Mouse (Mus musculus) midbrain, embryonic 16.5 days (tissue): ENCODE measurements at regions not wholly inside any gene's neighbourhood (a gene's known extent, or its start where the extent isn't known, plus 50 kb on each side); places are given as distances from the start of the nearest gene placed in this dataset.

Source experiments
- ATAC-seq: fragments of 200-750 bp; cut with Nextera tagmentation; 2 replicates; pipeline ENCODE4 v1.8.0; 2017; ENCODE audit warnings: moderate TSS enrichment
- H3K27ac ChIP-seq: fragments of 300-500 bp; sonication (generic); 2 replicates; pipeline ENCODE4 v1.5.1; 2014; ENCODE audit warnings: mild to moderate bottlenecking, low read length, mixed read lengths
- H3K27me3 ChIP-seq: fragments of 300-500 bp; sonication (generic); 2 replicates; pipeline ENCODE4 v1.6.1; 2014; ENCODE audit warnings: low read depth, low read length, mixed read lengths; ENCODE audit not compliant: control insufficient read depth, insufficient read depth
- H3K36me3 ChIP-seq: fragments of 300-500 bp; sonication (generic); 2 replicates; pipeline ENCODE4 v1.6.1; 2014; ENCODE audit warnings: mild to moderate bottlenecking, low read length, moderate library complexity, mixed read lengths; ENCODE audit not compliant: control insufficient read depth, insufficient read depth
- H3K4me1 ChIP-seq: fragments of 300-500 bp; sonication (generic); 2 replicates; pipeline ENCODE4 v1.6.1; 2014; ENCODE audit warnings: mild to moderate bottlenecking, low read length, mixed read lengths; ENCODE audit not compliant: control insufficient read depth, insufficient read depth
- H3K4me2 ChIP-seq: fragments of 300-500 bp; sonication (generic); 2 replicates; pipeline ENCODE4 v1.6.1; 2014; ENCODE audit warnings: mild to moderate bottlenecking, low read length, mixed read lengths
- H3K4me3 ChIP-seq: fragments of 300-500 bp; sonication (generic); 2 replicates; pipeline ENCODE4 v1.5.1; 2014; ENCODE audit warnings: low read depth, mild to moderate bottlenecking, low read length, moderate library complexity, mixed read lengths
- H3K9ac ChIP-seq: fragments of 300-500 bp; sonication (generic); 2 replicates; pipeline ENCODE4 v1.6.1; 2014; ENCODE audit warnings: low read depth, low read length, mixed read lengths
- H3K9me3 ChIP-seq: fragments of 300-500 bp; sonication (generic); replicated peaks from 2 replicates; pipeline ENCODE4 v1.6.1; 2014; ENCODE audit warnings: mild to moderate bottlenecking, low read length, mixed read lengths; ENCODE audit not compliant: control insufficient read depth, poor library complexity, severe bottlenecking
- WGBS: fragments of 180-500 bp; shearing (Covaris S2); extraction: QIAGEN DNeasy Blood & Tissue Kit; methylation state at CpG from one replicate; pipeline ENCODE4 v1.1.7; 2014; 5-methylcytosine and 5-hydroxymethylcytosine counted together

DNA sequence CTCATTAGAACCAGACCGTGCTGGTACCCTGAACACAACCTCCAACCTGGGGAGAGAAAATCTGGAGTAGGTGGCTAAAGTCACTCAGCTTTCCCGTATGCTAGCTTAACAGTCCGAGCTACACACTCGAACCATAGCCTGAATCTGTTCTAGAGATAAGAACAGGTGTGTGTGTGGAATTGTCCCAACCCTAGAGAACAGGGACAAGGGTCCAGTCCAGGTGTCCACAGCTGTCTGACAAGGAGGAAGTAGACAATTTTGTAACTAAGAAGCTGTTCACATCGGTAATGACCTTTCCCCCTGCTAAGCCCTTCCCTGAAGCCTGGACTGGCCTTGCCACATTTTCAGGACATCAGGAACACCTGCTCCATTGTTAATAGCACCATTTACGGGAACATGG is 71.3 kb downstream of the Ier5 start:
- 73% methylated on average over 6 of the region's 6 CpGs for WGBS
- no peak for ATAC-seq
- H3K4me3 ChIP-seq, result no peak overlapping the region

DNA sequence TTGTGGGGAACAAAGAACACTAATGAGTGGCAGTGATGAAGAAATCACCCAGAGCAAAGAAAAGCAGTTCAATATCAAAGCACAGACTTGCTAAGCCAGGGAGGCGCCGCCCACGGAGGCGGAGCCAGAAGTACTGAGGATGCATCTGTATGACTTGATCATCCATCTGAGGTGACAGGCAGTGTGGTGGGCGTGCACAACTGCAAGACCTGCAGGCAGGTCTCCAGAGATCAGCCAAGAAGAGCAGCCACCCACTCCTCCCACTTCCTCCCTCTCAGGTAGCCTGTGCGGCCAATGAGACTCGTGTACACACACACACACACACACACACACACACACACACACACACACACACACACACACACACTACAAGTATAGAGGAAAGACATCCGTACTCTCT is 71.9 kb downstream of the Ier5 start:
- H3K9me3 ChIP-seq, result no peaks in the 10 kb centered on the region
- H3K4me3 ChIP-seq, result no peak overlapping the region
- no peak overlapping the region for H3K27ac ChIP-seq
- 61% methylated on average over 8 of the region's 8 CpGs for WGBS
- no peak overlapping the region for H3K4me2 ChIP-seq
- no peak overlapping the region for H3K9ac ChIP-seq
- H3K36me3 ChIP-seq, result no peaks in the 10 kb centered on the region
- no peaks in the 10 kb centered on the region for H3K27me3 ChIP-seq
- H3K4me1 ChIP-seq, result peaks cover 14% of the 10 kb centered on the region; the same call in 1 of the 2 replicates
- no peak for ATAC-seq

More for the DNA sequence above, 71.3 kb downstream of the Ier5 start:
- H3K36me3 ChIP-seq, result no peaks in the 10 kb centered on the region
- no peak overlapping the region for H3K27ac ChIP-seq
- no peak overlapping the region for H3K9ac ChIP-seq
- no peak overlapping the region for H3K4me2 ChIP-seq
- H3K9me3 ChIP-seq, result no peaks in the 10 kb centered on the region
- H3K4me1 ChIP-seq, result peaks cover 14% of the 10 kb centered on the region; the same call in 1 of the 2 replicates
- H3K27me3 ChIP-seq, result no peaks in the 10 kb centered on the region

GRCm38 (mm10) chr1:155025862-155026478 is 73.5 kb downstream of the Ier5 start:
- Histone ChIP-seq H3K9ac (0 out of 2 replicates have a peak overlapping the region, but pooled peaks have one; percentile 20), H3K4me2 (no peak overlapping the region), H3K4me3 (no peak overlapping the region), H3K36me3 (no peaks in the 10 kb centered on the region), H3K27ac (peak overlapping the region; percentile 53; the same call in 1 of the 2 replicates), H3K27me3 (no peaks in the 10 kb centered on the region), H3K4me1 (peaks cover 14% of the 10 kb centered on the region; the same call in 1 of the 2 replicates), H3K9me3 (no peaks in the 10 kb centered on the region)
- WGBS, result 9% methylated on average over 5 of the region's 5 CpGs
- ATAC-seq, result peak; percentile 71

GRCm38 (mm10) chr1:155023324-155023723 is 76.1 kb downstream of the Ier5 start:
- Histone ChIP-seq H3K9me3 (no peaks in the 10 kb centered on the region), H3K27me3 (no peaks in the 10 kb centered on the region), H3K9ac (no peak overlapping the region), H3K4me2 (no peak overlapping the region), H3K4me3 (no peak overlapping the region), H3K27ac (no peak overlapping the region), H3K36me3 (no peaks in the 10 kb centered on the region), H3K4me1 (peaks cover 11% of the 10 kb centered on the region; the same call in 1 of the 2 replicates)
- ATAC-seq, result no peak
- 39% methylated on average over 11 of the region's 11 CpGs for WGBS

- 94% methylated on average over 3 of the region's 3 CpGs for WGBS
- no peak for ATAC-seq
- no peaks in the 10 kb centered on the region for H3K27me3 ChIP-seq
- H3K4me2 ChIP-seq, result no peak overlapping the region
- no peaks in the 10 kb centered on the region for H3K9me3 ChIP-seq
- no peaks in the 10 kb centered on the region for H3K4me1 ChIP-seq
- H3K4me3 ChIP-seq, result no peak overlapping the region
- no peak overlapping the region for H3K9ac ChIP-seq
- H3K27ac ChIP-seq, result no peak overlapping the region
- H3K36me3 ChIP-seq, result no peaks in the 10 kb centered on the region
These were observed 83.8 kb downstream of the Ier5 start for GRCm38 (mm10) chr1:155015669-155016068.

DNA sequence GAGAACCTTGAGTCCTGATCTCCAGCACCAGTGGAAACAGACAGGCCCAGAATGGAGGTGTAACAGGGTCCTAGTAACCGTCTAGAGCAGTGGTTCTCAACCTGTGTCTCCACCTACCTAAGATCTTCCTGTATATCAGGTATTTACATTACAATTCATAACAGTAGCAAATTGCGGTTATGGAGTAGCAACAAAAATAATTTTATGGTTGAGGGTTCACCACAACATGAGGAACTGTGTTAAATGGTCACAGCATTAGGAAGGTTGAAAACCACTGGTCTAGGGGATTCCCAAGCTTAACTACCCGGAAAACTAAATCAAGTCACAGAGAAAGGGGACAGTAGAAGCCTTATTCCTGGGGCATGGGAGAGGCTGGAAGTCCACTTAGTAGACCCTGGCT is 84.5 kb downstream of the Ier5 start:
- Histone ChIP-seq H3K27ac (no peak overlapping the region), H3K9ac (no peak overlapping the region), H3K27me3 (no peaks in the 10 kb centered on the region), H3K4me2 (no peak overlapping the region), H3K4me3 (no peak overlapping the region), H3K4me1 (no peaks in the 10 kb centered on the region), H3K36me3 (no peaks in the 10 kb centered on the region), H3K9me3 (no peaks in the 10 kb centered on the region)
- WGBS, result 94% methylated on average over 3 of the region's 3 CpGs
- ATAC-seq, result no peak

DNA sequence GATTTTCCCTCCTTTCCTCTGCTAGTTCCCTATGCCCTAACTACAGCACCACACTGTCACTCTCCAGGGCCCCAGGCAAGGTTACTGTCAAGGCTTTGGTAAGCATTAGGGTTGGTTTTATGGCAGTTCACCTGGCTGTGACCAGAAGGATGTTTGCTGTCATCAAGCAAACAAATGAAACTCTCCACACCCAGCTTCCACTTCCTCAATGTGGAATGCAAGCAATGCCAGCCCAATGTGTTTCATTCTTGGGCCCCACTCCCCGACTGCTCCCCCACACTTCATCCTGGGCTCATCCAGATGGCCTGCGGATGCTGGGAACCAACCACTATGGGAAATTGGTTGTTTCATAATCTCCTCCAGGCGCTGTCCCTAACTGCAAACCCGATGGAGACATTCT is 85.7 kb downstream of the Ier5 start:
- no peaks in the 10 kb centered on the region for H3K9me3 ChIP-seq
- H3K4me2 ChIP-seq, result no peak overlapping the region
- no peaks in the 10 kb centered on the region for H3K36me3 ChIP-seq
- no peaks in the 10 kb centered on the region for H3K4me1 ChIP-seq
- 75% methylated on average over 4 of the region's 4 CpGs for WGBS
- H3K27me3 ChIP-seq, result no peaks in the 10 kb centered on the region
- ATAC-seq, result no peak
- no peak overlapping the region for H3K4me3 ChIP-seq
- no peak overlapping the region for H3K9ac ChIP-seq
- no peak overlapping the region for H3K27ac ChIP-seq

DNA sequence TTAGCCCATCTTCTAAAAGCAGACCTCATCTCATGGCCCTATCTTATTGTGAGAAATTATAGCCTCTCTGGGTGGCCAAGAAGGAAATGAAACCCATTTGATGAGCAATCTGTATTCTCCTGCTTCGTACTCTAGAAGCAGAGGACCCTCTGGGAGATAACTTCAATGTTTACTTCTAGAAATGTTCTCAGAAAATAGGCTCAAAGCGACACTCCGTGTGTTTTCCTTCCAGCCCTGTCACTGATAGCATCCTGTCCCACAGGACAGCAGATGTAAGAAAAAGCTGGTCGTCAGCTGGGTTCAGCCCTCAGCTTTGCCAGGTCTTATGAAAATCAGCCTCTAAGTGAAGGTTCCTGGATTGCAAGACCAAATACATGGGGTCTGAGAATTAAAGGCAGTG is 86.1 kb downstream of the Ier5 start:
- Histone ChIP-seq H3K36me3 (no peaks in the 10 kb centered on the region), H3K4me3 (no peak overlapping the region), H3K27ac (no peak overlapping the region), H3K9me3 (no peaks in the 10 kb centered on the region), H3K4me2 (no peak overlapping the region), H3K27me3 (no peaks in the 10 kb centered on the region), H3K9ac (no peak overlapping the region), H3K4me1 (no peaks in the 10 kb centered on the region)
- 66% methylated on average over 4 of the region's 4 CpGs for WGBS
- no peak for ATAC-seq

DNA sequence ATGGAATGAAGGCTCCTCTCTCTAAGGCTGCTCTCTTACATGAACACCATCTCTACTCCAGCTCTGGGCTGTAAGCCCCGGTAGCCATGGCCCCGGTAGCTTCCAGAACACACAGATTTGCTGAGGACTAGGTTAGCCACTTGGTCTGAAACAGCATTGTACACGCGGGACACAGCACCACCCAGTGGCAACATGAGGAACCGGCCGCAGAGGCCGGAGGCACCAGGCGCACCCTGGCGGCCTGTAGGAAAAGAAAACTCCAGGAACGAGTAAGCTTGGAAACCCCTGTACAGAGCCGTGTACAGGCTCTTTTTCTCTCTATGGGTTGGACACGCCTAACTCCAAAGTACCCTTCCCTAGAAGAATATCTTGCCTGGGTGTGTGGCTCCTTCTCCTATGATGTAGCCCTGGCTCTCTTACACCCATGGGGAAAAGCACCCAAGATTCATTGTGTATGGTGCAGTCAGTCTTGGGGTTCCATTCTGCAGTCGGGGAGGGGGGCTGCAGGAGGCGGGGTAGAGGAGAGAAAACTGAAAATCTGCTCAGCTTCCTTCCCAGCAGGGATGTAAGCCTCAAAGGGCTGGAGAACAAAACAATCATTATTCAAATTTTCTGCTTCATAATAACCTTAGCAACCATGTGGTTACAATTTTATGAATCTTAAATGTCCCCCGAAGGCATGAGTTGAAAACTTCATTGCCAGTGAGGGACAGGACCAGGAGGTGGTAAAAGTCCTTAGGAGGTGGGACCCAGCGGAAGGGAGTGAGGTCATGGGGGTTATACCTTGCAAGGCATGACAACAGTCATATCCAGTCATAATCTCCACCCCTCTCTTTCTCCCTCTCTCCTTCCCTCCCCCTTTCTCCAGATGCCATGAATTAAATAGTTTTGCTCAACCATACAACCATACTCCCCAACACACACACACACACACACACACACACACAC is 92.6 kb downstream of the Ier5 start:
- H3K4me1 ChIP-seq, result peaks cover 3% of the 10 kb centered on the region; the same call in 1 of the 2 replicates
- no peaks in the 10 kb centered on the region for H3K36me3 ChIP-seq
- no peak overlapping the region for H3K27ac ChIP-seq
- no peak overlapping the region for H3K4me2 ChIP-seq
- no peak overlapping the region for H3K4me3 ChIP-seq
- no peak overlapping the region for H3K9ac ChIP-seq
- 15% methylated on average over 16 of the region's 16 CpGs for WGBS
- H3K9me3 ChIP-seq, result no peaks in the 10 kb centered on the region
- ATAC-seq, result peak; percentile 86
- no peaks in the 10 kb centered on the region for H3K27me3 ChIP-seq
